27 mouse cellular contexts compared by ENCODE assay signal in the genomic region with DNA sequence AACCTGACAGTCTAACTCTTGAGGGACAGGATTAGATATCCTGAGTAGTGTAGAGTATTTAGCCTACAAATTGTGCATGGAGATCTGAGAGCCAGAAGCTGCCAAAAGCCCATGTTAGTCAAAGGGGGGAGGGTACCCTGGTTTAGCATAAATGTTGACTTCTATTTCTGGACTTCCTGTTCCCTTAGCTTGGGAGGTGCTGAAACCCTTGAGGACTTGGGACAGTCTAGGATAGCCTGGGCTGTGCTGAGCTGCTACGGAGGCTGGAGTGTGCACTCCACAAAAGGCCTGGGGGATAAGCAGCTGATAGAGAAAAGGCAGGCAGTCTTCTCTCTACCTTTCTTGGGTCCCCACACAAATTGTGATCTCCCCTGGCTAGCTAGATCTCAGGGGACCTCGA.
DNase-seq lines count a peak whose midpoint lies in the region; ATAC-seq lines count a peak whose summit lies in the region.
"Had no signal": no experiment of that assay in that cellular context is flagged by ENCODE, and none has a peak within 500 bp of the region (broad histone marks: within the 10 kb centered on the region; RNA-seq: fewer than 3 reads in every experiment).

No protein-coding gene starts in this region.

- DNase-seq in heart, embryonic 10.5 days (ENCODE audit: low spot score): no peak
- no peak for DNase-seq in heart, postnatal 36 days
- no peak for DNase-seq in heart, postnatal 25 days (ENCODE audit: low spot score)
- DNase-seq in lung, postnatal 4 days: no peak
- DNase-seq: adrenal gland, postnatal 10 days; cerebellum, adult 8-10 months; cerebellum, postnatal 25 days; forebrain, postnatal 0 days; gastrocnemius, postnatal 14 days; kidney, adult 9 months; layer of hippocampus, adult 9-11 months; liver, embryonic 13.5 days; lung, embryonic 14.5 days; midbrain, embryonic 14.5 days; right cerebral cortex, postnatal 25 days had no signal

- peak overlapping the region; percentile 36; the same call in 1 of the 2 replicates for H3K27ac ChIP-seq in heart, embryonic 10.5 days
- peak overlapping the region; percentile 27 for H3K27ac ChIP-seq in heart, embryonic 15.5 days
- no peak overlapping the region for H3K27ac ChIP-seq in lung, embryonic 16.5 days (ENCODE audit: low read length)
- H3K27ac ChIP-seq: embryonic facial prominence, embryonic 10.5 days; embryonic facial prominence, embryonic 15.5 days; forebrain, embryonic 12.5 days; hindbrain, embryonic 13.5 days; limb, embryonic 15.5 days; liver, embryonic 13.5 days; stomach, embryonic 15.5 days had no signal

- H3K9ac ChIP-seq in heart, embryonic 15.5 days: no peak overlapping the region
- no peak overlapping the region for H3K9ac ChIP-seq in lung, embryonic 16.5 days (ENCODE audit: low read length)
- H3K9ac ChIP-seq: embryonic facial prominence, embryonic 15.5 days; forebrain, embryonic 12.5 days; forebrain, postnatal 0 days; hindbrain, embryonic 13.5 days; limb, embryonic 15.5 days; liver, embryonic 13.5 days; lung, embryonic 14.5 days; stomach, embryonic 15.5 days had no signal

- ATAC-seq in heart, embryonic 15.5 days (replicated peaks; ENCODE audit: insufficient number of reproducible peaks, insufficient read depth, low FRiP score, low read depth): peak; percentile 77
- peak; percentile 49 for ATAC-seq in lung, embryonic 16.5 days (ENCODE audit: low read depth)
- peak; percentile 34; the same call in 1 of the 2 replicates for ATAC-seq in megakaryocyte, adult 5-6 weeks (ENCODE audit: poor library complexity, severe bottlenecking)
- ATAC-seq: forebrain, postnatal 0 days; intestine, embryonic 16.5 days; Patski had no signal

- H3K4me1 ChIP-seq in heart, embryonic 10.5 days: peaks cover 68% of the 10 kb centered on the region
- H3K4me1 ChIP-seq in heart, embryonic 15.5 days (replicated peaks): peaks cover 67% of the 10 kb centered on the region
- H3K4me1 ChIP-seq in lung, embryonic 16.5 days (replicated peaks; ENCODE audit: control insufficient read depth, insufficient read depth, low read length): peaks cover 38% of the 10 kb centered on the region

- no peak overlapping the region for H3K4me2 ChIP-seq in heart, embryonic 15.5 days
- no peak overlapping the region for H3K4me2 ChIP-seq in lung, embryonic 16.5 days (ENCODE audit: low read depth, low read length)
- H3K4me2 ChIP-seq: embryonic facial prominence, embryonic 15.5 days; forebrain, embryonic 12.5 days; hindbrain, embryonic 13.5 days; limb, embryonic 15.5 days; liver, embryonic 13.5 days; lung, embryonic 14.5 days; stomach, embryonic 15.5 days had no signal

- intact Hi-C loops in heart, postnatal 36 days (cut with DNase I): no loop called here
- intact Hi-C loops in heart, postnatal 25 days (cut with DNase I): no loop called here

- no peak overlapping the region for H3K4me3 ChIP-seq in heart, embryonic 10.5 days
- no peak overlapping the region for H3K4me3 ChIP-seq in heart, embryonic 15.5 days
- H3K4me3 ChIP-seq in lung, embryonic 16.5 days (ENCODE audit: low read length): no peak overlapping the region
- H3K4me3 ChIP-seq: embryonic facial prominence, embryonic 10.5 days; embryonic facial prominence, embryonic 15.5 days; forebrain, embryonic 12.5 days; hindbrain, embryonic 13.5 days; limb, embryonic 10.5 days; limb, embryonic 15.5 days; liver, embryonic 13.5 days; stomach, embryonic 15.5 days had no signal

- no peaks in the 10 kb centered on the region for H3K9me3 ChIP-seq in heart, embryonic 10.5 days
- no peaks in the 10 kb centered on the region for H3K9me3 ChIP-seq in heart, embryonic 15.5 days (replicated peaks)
- H3K9me3 ChIP-seq in lung, embryonic 16.5 days (ENCODE audit: control insufficient read depth, low read length): no peaks in the 10 kb centered on the region
- H3K9me3 ChIP-seq: embryonic facial prominence, embryonic 10.5 days; embryonic facial prominence, embryonic 15.5 days; forebrain, embryonic 12.5 days; hindbrain, embryonic 13.5 days; limb, embryonic 10.5 days; limb, embryonic 15.5 days; liver, embryonic 13.5 days; stomach, embryonic 15.5 days had no signal

- no peaks in the 10 kb centered on the region for H3K27me3 ChIP-seq in heart, embryonic 10.5 days (ENCODE audit: insufficient read depth, poor library complexity, severe bottlenecking)
- H3K27me3 ChIP-seq in heart, embryonic 15.5 days: no peaks in the 10 kb centered on the region
- H3K27me3 ChIP-seq in lung, embryonic 16.5 days (ENCODE audit: control insufficient read depth, insufficient read depth, low read depth, low read length): no peaks in the 10 kb centered on the region
- H3K27me3 ChIP-seq: embryonic facial prominence, embryonic 15.5 days; hindbrain, embryonic 13.5 days; limb, embryonic 15.5 days; liver, embryonic 13.5 days; Patski; stomach, embryonic 15.5 days had no signal

- 39% methylated on average over 2 of the region's 2 CpGs for WGBS in heart, embryonic 10.5 days
- WGBS in heart, embryonic 15.5 days: 36% methylated on average over 2 of the region's 2 CpGs
- 38% methylated on average over 2 of the region's 2 CpGs for WGBS in lung, embryonic 16.5 days

- H3K36me3 ChIP-seq in heart, embryonic 10.5 days: peaks cover 12% of the 10 kb centered on the region; the same call in 1 of the 2 replicates
- no peaks in the 10 kb centered on the region for H3K36me3 ChIP-seq in heart, embryonic 15.5 days
- no peaks in the 10 kb centered on the region for H3K36me3 ChIP-seq in lung, embryonic 16.5 days (ENCODE audit: control insufficient read depth, insufficient read depth, low read length)
- H3K36me3 ChIP-seq: forebrain, embryonic 12.5 days; hindbrain, embryonic 13.5 days; limb, embryonic 15.5 days; stomach, embryonic 15.5 days had no signal
